Mouse (Mus musculus) liver, adult 2 months (tissue): ENCODE results near the gene Limd1. TPM values are rescaled to one million over a fixed set of nuclear protein-coding genes. Genes with fewer than 3 reads are reported as not detected.

ENCODE experiments used
- DNase-seq: peaks from one replicate; pipeline ENCODE4 v3.0.0-alpha.2; 2011; ENCODE audit warnings: low read depth, low spot score; ENCODE audit errors: extremely low read depth
- H3K27ac ChIP-seq: fragments of 200-500 bp; replicated peaks from 2 replicates; pipeline ENCODE4 v1.5.1; 2012; ENCODE audit warnings: low read depth, mild to moderate bottlenecking, control low read depth, inconsistent platforms, low read length; ENCODE audit not compliant: insufficient read depth
- H3K27me3 ChIP-seq: fragments of 200-500 bp; 2 replicates; pipeline ENCODE4 v1.6.1; 2012; ENCODE audit warnings: mild to moderate bottlenecking, moderate library complexity, low read length, inconsistent platforms; ENCODE audit not compliant: control insufficient read depth, insufficient read depth
- H3K36me3 ChIP-seq: fragments of 200-500 bp; 2 replicates; pipeline ENCODE4 v1.6.1; 2012; ENCODE audit warnings: low read length, inconsistent platforms; ENCODE audit not compliant: control insufficient read depth, insufficient read depth
- H3K4me1 ChIP-seq: fragments of 200-500 bp; 2 replicates; pipeline ENCODE4 v1.6.1; 2011; ENCODE audit warnings: low read length; ENCODE audit not compliant: control insufficient read depth, insufficient read depth
- H3K4me3 ChIP-seq: fragments of 200-500 bp; 2 replicates; pipeline ENCODE4 v1.5.1; 2011; ENCODE audit warnings: low read depth, mild to moderate bottlenecking, control low read depth, low read length, moderate library complexity; ENCODE audit not compliant: insufficient read depth
- H3K79me2 ChIP-seq: fragments of 200-500 bp; 2 replicates; pipeline ENCODE4 v1.6.1; 2012; ENCODE audit warnings: inconsistent platforms, mild to moderate bottlenecking, low read length, moderate library complexity; ENCODE audit not compliant: control insufficient read depth, insufficient read depth
- H3K9ac ChIP-seq: fragments of 200-500 bp; 2 replicates; pipeline ENCODE4 v1.6.1; 2012; ENCODE audit warnings: low read depth, mild to moderate bottlenecking, control low read depth, inconsistent platforms, low read length
- CTCF ChIP-seq: fragments of 200-500 bp; IDR thresholded peaks from 2 replicates; pipeline ENCODE4 v1.5.1; 2011; ENCODE audit warnings: low read depth, low read length, control low read depth
- POLR2A ChIP-seq: fragments of 200-500 bp; IDR thresholded peaks from 2 replicates; pipeline ENCODE4 v1.6.1; 2011; ENCODE audit warnings: low read length, control low read depth; ENCODE audit not compliant: insufficient read depth; ENCODE audit errors: extremely low read depth
- WGBS: fragments of 180-500 bp; shearing (Covaris S2); methylation state at CpG from one replicate; pipeline ENCODE4 v1.1.7; 2018; 5-methylcytosine and 5-hydroxymethylcytosine counted together
- polyA plus RNA-seq: library from polyadenylated mRNA; depleted of rRNA; stranded (reverse); fragments of >200 nt; gene quantifications from 2 replicates; pipeline ENCODE4 v1.2.3, GENCODE M21; 2012
- total RNA-seq: library from RNA; depleted of rRNA; stranded (reverse); fragments of >200 nt; gene quantifications from 2 replicates; pipeline ENCODE4 v1.2.3, GENCODE M21; 2014

The Limd1 gene
- total and polyA plus RNA-seq, 2 experiments = 19.7 to 24.6 TPM

DNA sequence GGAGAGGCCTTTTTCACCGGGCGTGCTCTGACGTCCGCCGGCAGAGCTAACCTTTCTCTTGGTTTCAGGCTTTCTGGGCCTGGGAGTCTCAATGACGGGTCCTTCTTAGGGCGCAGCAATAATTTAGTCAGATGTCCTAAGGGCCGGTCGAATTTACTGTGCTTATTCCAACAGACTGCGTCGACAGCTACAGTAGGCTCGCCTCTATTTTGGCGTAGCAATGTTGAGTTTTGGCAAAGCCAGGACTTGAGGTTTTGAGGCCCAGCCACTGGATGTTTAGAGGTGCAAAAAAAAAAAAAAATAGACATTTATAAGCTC is 51.6 kb downstream of the Limd1 start:
- H3K79me2 ChIP-seq = peaks cover 9% of the 10 kb centered on the region; the same call in 1 of the 2 replicates
- no peaks in the 10 kb centered on the region for H3K27me3 ChIP-seq
- under 1% methylated on average over 13 of the region's 13 CpGs for WGBS
- no peaks in the 10 kb centered on the region for H3K36me3 ChIP-seq
- peaks cover 8% of the 10 kb centered on the region for H3K4me1 ChIP-seq
- H3K27ac ChIP-seq = peak overlapping the region; percentile 84
- peak overlapping the region; percentile 99 for H3K9ac ChIP-seq
- peak; percentile 52 for DNase-seq
- no peak for TF ChIP-seq POLR2A
- TF ChIP-seq CTCF = no peak
- peak overlapping the region; percentile 98 for H3K4me3 ChIP-seq

DNA sequence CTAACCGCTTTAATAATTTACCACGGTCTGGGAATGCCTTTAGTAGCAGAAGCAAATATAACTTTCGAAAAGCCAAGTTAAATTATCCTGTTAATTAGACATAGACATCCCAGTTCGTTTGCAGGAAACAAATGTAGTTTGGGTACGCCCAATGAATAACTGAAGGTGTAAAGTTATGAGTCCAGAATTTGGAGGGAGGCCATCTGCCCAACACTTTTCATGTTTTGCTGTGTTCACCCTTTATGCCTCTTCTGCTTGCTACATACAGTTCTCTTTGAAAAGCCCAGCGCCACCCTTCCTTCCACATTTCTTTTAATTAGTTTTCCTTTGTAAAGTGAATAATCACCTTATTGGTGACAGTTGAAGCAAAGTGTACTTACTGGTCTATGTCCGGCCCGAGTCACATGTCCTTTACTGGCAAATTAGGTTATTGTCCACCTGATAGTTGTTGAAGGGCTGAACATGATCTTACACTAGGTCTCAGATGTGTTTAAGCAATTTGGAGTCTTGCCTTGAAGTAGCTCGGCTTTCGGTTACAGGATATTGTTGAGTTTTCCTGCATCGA is 52.1 kb downstream of the Limd1 start:
- H3K4me1 ChIP-seq = peaks cover 8% of the 10 kb centered on the region
- H3K27me3 ChIP-seq = no peaks in the 10 kb centered on the region
- H3K4me3 ChIP-seq = peak overlapping the region; percentile 98
- peak; percentile 74 for DNase-seq
- TF ChIP-seq CTCF (no peak), POLR2A (no peak)
- peak overlapping the region; percentile 99 for H3K9ac ChIP-seq
- no peak overlapping the region for H3K27ac ChIP-seq
- H3K79me2 ChIP-seq = peaks cover 9% of the 10 kb centered on the region; the same call in 1 of the 2 replicates
- whole genome bisulfite sequencing = 13% methylated on average over 11 of the region's 11 CpGs
- no peaks in the 10 kb centered on the region for H3K36me3 ChIP-seq

DNA sequence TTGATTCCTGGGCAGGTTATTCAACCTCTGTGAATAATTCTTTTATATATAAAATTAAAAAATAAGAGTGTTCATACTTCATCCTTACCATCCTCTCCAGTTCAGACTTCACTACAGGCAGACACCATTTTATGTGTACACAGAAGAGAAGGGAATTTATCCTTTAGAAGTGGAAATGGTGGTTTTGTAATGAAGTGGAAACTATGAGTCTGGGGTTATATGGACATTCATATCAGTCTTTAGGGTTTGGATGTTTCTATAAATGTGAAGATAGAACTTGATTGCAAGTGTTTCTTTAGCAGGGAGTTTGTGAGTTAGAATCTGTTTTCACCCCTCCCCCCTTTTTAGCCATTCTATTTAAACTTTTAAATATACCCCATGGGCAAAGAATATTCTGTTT is 52.7 kb downstream of the Limd1 start:
- no peak overlapping the region for H3K9ac ChIP-seq
- H3K27me3 ChIP-seq = no peaks in the 10 kb centered on the region
- no peak overlapping the region for H3K27ac ChIP-seq
- H3K4me3 ChIP-seq = no peak overlapping the region
- DNase-seq = no peak
- peaks cover 12% of the 10 kb centered on the region; the same call in 1 of the 2 replicates for H3K79me2 ChIP-seq
- H3K36me3 ChIP-seq = no peaks in the 10 kb centered on the region
- TF ChIP-seq CTCF = no peak
- TF ChIP-seq POLR2A = no peak
- peaks cover 8% of the 10 kb centered on the region for H3K4me1 ChIP-seq

DNA sequence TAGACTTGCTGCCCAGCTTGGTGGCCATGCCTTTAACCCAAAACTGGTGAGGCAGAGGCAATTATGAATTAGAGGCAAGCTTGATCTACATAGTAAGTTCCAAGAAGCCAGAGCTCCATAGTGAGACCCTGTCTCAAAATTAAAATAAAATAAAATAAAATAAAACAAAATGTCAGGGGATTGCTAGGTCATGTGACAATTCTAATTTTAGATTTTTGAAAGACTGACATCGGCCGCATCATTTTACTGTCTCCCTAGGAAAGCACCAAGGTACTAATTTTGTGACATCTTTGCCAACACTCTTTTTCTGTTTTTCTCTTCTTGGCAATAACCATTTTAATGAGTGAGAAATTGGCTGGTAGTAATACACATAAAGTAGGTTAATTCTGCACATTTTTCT is 58.1 kb downstream of the Limd1 start:
- DNase-seq = no peak
- Histone ChIP-seq H3K4me3 (no peak overlapping the region), H3K36me3 (no peaks in the 10 kb centered on the region; the same call in 1 of the 2 replicates), H3K9ac (no peak overlapping the region), H3K27me3 (no peaks in the 10 kb centered on the region), H3K27ac (no peak overlapping the region), H3K4me1 (peaks cover 2% of the 10 kb centered on the region), H3K79me2 (peaks cover 17% of the 10 kb centered on the region; the same call in 1 of the 2 replicates)
- WGBS = 93% methylated on average over 2 of the region's 2 CpGs
- TF ChIP-seq CTCF = no peak
- no peak for TF ChIP-seq POLR2A

DNA sequence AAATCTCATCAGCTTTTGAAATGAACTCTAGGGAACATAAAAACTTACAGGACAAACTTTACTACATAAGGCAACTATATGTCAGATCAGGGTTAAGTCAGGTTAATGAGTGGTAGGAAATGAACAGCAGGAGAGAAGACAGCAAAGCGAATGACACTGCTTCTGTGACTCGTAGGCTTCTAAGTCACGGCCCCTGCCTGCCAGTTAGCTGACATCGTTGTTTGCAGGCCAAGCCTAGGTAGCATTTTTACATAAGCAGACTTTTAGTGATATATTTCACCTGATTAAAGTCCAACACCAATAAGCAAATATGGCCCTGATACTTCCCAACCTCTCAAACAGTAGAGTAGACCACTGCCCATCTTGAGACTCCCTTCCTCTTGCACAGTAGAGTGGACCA is 59.7 kb downstream of the Limd1 start:
- Histone ChIP-seq H3K27ac (no peak overlapping the region), H3K79me2 (peaks cover 17% of the 10 kb centered on the region; the same call in 1 of the 2 replicates), H3K4me1 (no peaks in the 10 kb centered on the region; the same call in 1 of the 2 replicates), H3K36me3 (peaks cover 4% of the 10 kb centered on the region; the same call in 1 of the 2 replicates), H3K27me3 (no peaks in the 10 kb centered on the region), H3K4me3 (no peak overlapping the region), H3K9ac (no peak overlapping the region)
- no peak for TF ChIP-seq POLR2A
- TF ChIP-seq CTCF = no peak
- 21% methylated on average over 4 of the region's 4 CpGs for whole genome bisulfite sequencing
- DNase-seq = no peak

DNA sequence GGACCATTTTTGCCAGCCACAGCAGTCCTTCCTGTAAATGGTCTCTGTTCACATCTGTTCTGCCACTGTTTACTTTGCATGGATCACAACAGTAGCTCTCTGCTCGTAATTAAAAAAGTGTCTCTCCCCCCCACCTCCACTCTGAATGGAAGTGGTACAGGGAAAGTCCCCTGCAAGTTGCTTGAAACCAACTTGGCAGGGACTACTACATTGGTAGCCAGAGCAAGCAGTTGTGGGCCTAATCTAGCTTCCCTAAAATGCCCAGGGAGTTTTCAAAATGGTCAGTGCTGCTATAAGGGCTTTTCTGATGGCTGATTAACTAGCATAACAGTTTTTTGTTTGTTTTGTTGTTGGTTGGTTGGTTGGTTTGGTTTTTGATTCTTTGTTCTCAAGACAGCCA is 60.6 kb downstream of the Limd1 start:
- 6% methylated on average over 1 of the region's 1 CpGs for WGBS
- H3K79me2 ChIP-seq = peaks cover 14% of the 10 kb centered on the region; the same call in 1 of the 2 replicates
- DNase-seq = no peak
- no peak for TF ChIP-seq POLR2A
- TF ChIP-seq CTCF = no peak
- no peak overlapping the region for H3K27ac ChIP-seq
- H3K27me3 ChIP-seq = no peaks in the 10 kb centered on the region
- H3K4me1 ChIP-seq = no peaks in the 10 kb centered on the region; the same call in 1 of the 2 replicates
- H3K36me3 ChIP-seq = peaks cover 9% of the 10 kb centered on the region; the same call in 1 of the 2 replicates
- no peak overlapping the region for H3K4me3 ChIP-seq
- no peak overlapping the region for H3K9ac ChIP-seq
